Mouse (Mus musculus) embryonic fibroblast, embryonic 13.5 days (primary cell): ENCODE results near the gene Hist2h3c1.

Experiments used
- CTCF ChIP-seq: IDR thresholded peaks from 2 replicates; pipeline ENCODE4 v1.5.1; 2011; ENCODE audit warnings: mild to moderate bottlenecking, control low read depth, low read length, moderate library complexity, borderline replicate concordance; ENCODE audit not compliant: insufficient read depth
- POLR2A ChIP-seq: IDR thresholded peaks from 2 replicates; pipeline ENCODE4 v1.6.1; 2011; ENCODE audit warnings: low read depth, mild to moderate bottlenecking, control low read depth, low read length, moderate library complexity

DNA sequence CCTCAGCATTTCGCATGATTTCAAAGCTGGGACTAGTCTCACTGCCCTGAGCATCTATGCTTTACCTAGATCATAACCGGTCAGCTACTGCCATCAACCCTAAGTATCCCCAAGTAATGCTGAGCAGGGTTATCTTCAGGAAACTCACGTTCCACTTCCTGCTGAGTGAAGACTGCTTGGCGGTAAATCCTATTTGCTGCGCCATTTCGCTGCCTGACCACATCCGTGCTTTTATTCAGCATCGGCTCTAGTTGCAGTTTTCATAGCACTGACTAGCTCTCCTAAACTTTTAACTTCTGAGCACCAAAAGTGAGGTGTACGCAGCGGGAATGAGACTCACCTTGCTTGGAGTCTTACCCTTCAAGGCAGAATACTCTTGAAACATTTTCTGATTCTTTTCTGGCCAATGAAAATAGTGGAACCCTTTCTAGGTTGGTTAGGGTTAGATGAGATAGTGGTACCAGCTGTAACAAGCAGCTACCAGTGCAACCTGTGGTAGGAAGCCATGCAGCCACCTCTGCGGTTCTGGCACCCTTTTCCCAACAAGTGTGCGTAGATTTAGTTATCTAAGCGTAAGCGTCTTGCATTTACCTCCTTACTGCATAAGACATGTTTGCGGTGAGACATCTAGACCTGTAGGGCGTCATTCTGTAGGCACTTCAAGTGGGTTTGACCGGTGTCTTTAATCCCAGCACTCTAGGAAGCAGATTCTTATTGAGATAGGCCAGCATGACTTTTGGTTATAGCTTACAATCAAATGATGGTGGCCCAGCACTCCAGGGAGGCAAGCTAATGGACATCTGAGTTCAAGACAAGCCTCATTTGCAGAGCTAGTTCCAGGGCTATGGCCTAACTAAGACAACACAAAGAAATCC lies 27.3 kb downstream of the Hist2h3c1 start:
- TF ChIP-seq CTCF (no peak), POLR2A (no peak)
